Mouse (Mus musculus): ENCODE results near the gene Aste1. TPM values are rescaled to one million over a fixed set of nuclear protein-coding genes. Genes with fewer than 3 reads are reported as not detected.

The Aste1 gene
- 151 TPM for polyA plus RNA-seq (2014; fragmentation: Illumina TruSeq; extraction: RNeasy Lipid Tissue Mini Kit (QIAGEN cat#74804); ENCODE audit: low read depth, low replicate concordance)

DNA sequence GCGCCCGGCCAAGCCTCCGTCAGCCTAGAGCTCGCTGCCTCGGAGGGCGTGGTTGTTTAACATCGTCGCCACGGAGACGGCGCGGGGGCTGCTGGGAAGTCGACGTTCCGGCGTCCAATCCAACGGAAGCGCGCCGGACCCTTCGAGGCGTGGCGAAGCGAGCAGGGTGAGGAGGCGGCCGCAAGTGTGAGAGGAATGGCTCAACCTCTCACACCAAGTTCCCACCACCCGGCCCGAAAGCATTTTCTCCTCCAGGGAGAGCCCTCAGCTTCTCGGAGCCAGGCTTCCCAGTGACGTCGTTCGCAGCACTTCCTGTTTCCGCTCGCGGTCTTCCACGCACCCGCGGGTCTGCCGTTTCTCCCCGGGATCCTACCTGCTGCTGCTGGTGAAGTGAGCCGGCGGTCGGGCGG, at the start of gene Aste1, which contains the start of gene Nek11:
TSS of gene Aste1 (plus strand) at position 175 of the 410 bp plus-strand sequence.
TSS of gene Nek11 (minus strand) at position 307 of the 410 bp plus-strand sequence.

Other genes starting within 250 kb of the Aste1 start
- 22.5 TPM for gene Nek11, start 132 bp downstream of the Aste1 start, polyA plus RNA-seq (2014; fragmentation: Illumina TruSeq; extraction: RNeasy Lipid Tissue Mini Kit (QIAGEN cat#74804); ENCODE audit: low read depth, low replicate concordance)
- gene Atp2c1, start 131.9 kb downstream of the Aste1 start, polyA plus RNA-seq (2014; fragmentation: Illumina TruSeq; extraction: RNeasy Lipid Tissue Mini Kit (QIAGEN cat#74804); ENCODE audit: low read depth, low replicate concordance) = 63.0 TPM
- gene Pik3r4, start 247.6 kb downstream of the Aste1 start, polyA plus RNA-seq (2014; fragmentation: Illumina TruSeq; extraction: RNeasy Lipid Tissue Mini Kit (QIAGEN cat#74804); ENCODE audit: low read depth, low replicate concordance) = 10.8 TPM

Data from testis, adult 10 weeks (tissue).